Mouse (Mus musculus) common myeloid progenitor, adult 5-6 weeks (primary cell): Measurements from ENCODE around the gene A830018L16Rik. TPM values are rescaled to one million over a fixed set of nuclear protein-coding genes. Genes with fewer than 3 reads are reported as not detected.
"Not testable (repeated sequence)": the region's sequence is repeated elsewhere in the genome, so short reads cannot be mapped to it uniquely, and the experiment has no call there.

Experiments used
- ATAC-seq: replicated peaks from 2 replicates; pipeline ENCODE4 v1.8.0; 2016; ENCODE audit warnings: low read depth, mild to moderate bottlenecking, moderate TSS enrichment, inconsistent platforms; ENCODE audit not compliant: poor library complexity, severe bottlenecking
- total RNA-seq: library from RNA; stranded (forward); fragments of 200-1000, 187-1606 nt; gene quantifications from 2 replicates; pipeline ENCODE4 v1.2.3, GENCODE M21; 2017

Gene A830018L16Rik
- total RNA-seq = not detected in 2 replicates

- ATAC-seq = peak; percentile 96
These were observed at the start of gene A830018L16Rik for GRCm38 (mm10) chr1:11413894-11414556. A830018L16Rik (plus strand) TSS chr1:11414105.

- ATAC-seq = no peak
These were observed 28.1 kb upstream of the A830018L16Rik start for GRCm38 (mm10) chr1:11385846-11386245.

GRCm38 (mm10) chr1:11395408-11395807 lies 18.5 kb upstream of the A830018L16Rik start:
- no peak for ATAC-seq

GRCm38 (mm10) chr1:11395996-11396736 lies 17.7 kb upstream of the A830018L16Rik start:
- no peak for ATAC-seq

- no peak for ATAC-seq
These were observed 12.7 kb upstream of the A830018L16Rik start for GRCm38 (mm10) chr1:11401159-11401558.

- no peak for ATAC-seq
These were observed 8.4 kb upstream of the A830018L16Rik start for GRCm38 (mm10) chr1:11405527-11405926.

GRCm38 (mm10) chr1:11406026-11406425 lies 7.9 kb upstream of the A830018L16Rik start:
- no peak for ATAC-seq

GRCm38 (mm10) chr1:11414560-11414959 lies 655 bp downstream of the A830018L16Rik start:
- ATAC-seq = no peak

GRCm38 (mm10) chr1:11427310-11427709 lies 13.4 kb downstream of the A830018L16Rik start:
- ATAC-seq = no peak

- no peak for ATAC-seq
These were observed 44.4 kb downstream of the A830018L16Rik start for GRCm38 (mm10) chr1:11458353-11458752.

- ATAC-seq = no peak
These were observed 52.4 kb downstream of the A830018L16Rik start for GRCm38 (mm10) chr1:11466325-11466724.

- ATAC-seq = no peak
These were observed 53.2 kb downstream of the A830018L16Rik start for GRCm38 (mm10) chr1:11467065-11467643.

GRCm38 (mm10) chr1:11492936-11493335 lies 79.0 kb downstream of the A830018L16Rik start:
- ATAC-seq = no peak

GRCm38 (mm10) chr1:11501556-11501955 lies 87.7 kb downstream of the A830018L16Rik start:
- no peak for ATAC-seq

GRCm38 (mm10) chr1:11549810-11550209 lies 135.9 kb downstream of the A830018L16Rik start:
- not testable (repeated sequence) for ATAC-seq

- no peak for ATAC-seq
These were observed 151.4 kb downstream of the A830018L16Rik start for GRCm38 (mm10) chr1:11565309-11565708.

- no peak for ATAC-seq
These were observed 152.8 kb downstream of the A830018L16Rik start for GRCm38 (mm10) chr1:11566730-11567129.

GRCm38 (mm10) chr1:11567300-11567885 lies 153.5 kb downstream of the A830018L16Rik start:
- ATAC-seq = no peak

GRCm38 (mm10) chr1:11570274-11570673 lies 156.4 kb downstream of the A830018L16Rik start:
- ATAC-seq = peak; percentile 77

GRCm38 (mm10) chr1:11573462-11573861 lies 159.6 kb downstream of the A830018L16Rik start:
- ATAC-seq = no peak

- ATAC-seq = no peak
These were observed 166.1 kb downstream of the A830018L16Rik start for GRCm38 (mm10) chr1:11580026-11580425.
